Mouse (Mus musculus) kidney, adult 2 months (tissue): ENCODE measurements around the gene Arhgap6.

Experiments
- CTCF ChIP-seq: fragments of 200-500 bp; conservative IDR thresholded peaks from 2 replicates; pipeline ENCODE4 v1.5.1; 2011; ENCODE audit warnings: low read depth, mild to moderate bottlenecking, control low read depth, low read length, moderate library complexity, mixed read lengths; ENCODE audit not compliant: insufficient read depth, insufficient read length
- POLR2A ChIP-seq: fragments of 200-500 bp; IDR thresholded peaks from one replicate; pipeline ENCODE4 v1.6.1; 2011; ENCODE audit warnings: low read depth, low read length, control low read depth

- no peak for TF ChIP-seq POLR2A
- no peak for TF ChIP-seq CTCF
Measured at GRCm38 (mm10) chrX:169337559-169337958, 542.7 kb downstream of the Arhgap6 start.
